Mouse (Mus musculus) forebrain, embryonic 11.5 days (tissue): ENCODE results near the gene Fbxo2. TPM values are rescaled to one million over a fixed set of nuclear protein-coding genes. Genes with fewer than 3 reads are reported as not detected.
A peak's percentile ranks its signal among the peaks of the same experiment; 100 is the strongest.

Experiments
- ATAC-seq: fragments of 200-750 bp; cut with Nextera tagmentation; replicated peaks from 2 replicates; pipeline ENCODE4 v1.8.0; 2017; ENCODE audit warnings: moderate TSS enrichment; ENCODE audit not compliant: low FRiP score
- DNase-seq: peaks from one replicate; pipeline ENCODE4 v3.0.0-alpha.2; 2017; ENCODE audit warnings: low spot score
- H3K27ac ChIP-seq: fragments of 300-500 bp; sonication (generic); 2 replicates; pipeline ENCODE4 v1.5.1; 2014; ENCODE audit warnings: low read depth, low read length
- H3K27me3 ChIP-seq: fragments of 300-500 bp; sonication (generic); 2 replicates; pipeline ENCODE4 v1.6.1; 2014; ENCODE audit warnings: mild to moderate bottlenecking, low read length, mixed read lengths; ENCODE audit not compliant: control insufficient read depth, insufficient read depth
- H3K36me3 ChIP-seq: fragments of 300-500 bp; sonication (generic); 2 replicates; pipeline ENCODE4 v1.6.1; 2014; ENCODE audit warnings: mild to moderate bottlenecking, low read length, moderate library complexity, mixed read lengths; ENCODE audit not compliant: control insufficient read depth, insufficient read depth
- H3K4me1 ChIP-seq: fragments of 300-500 bp; sonication (generic); replicated peaks from 2 replicates; pipeline ENCODE4 v1.6.1; 2014; ENCODE audit warnings: low read length, mixed read lengths; ENCODE audit not compliant: control insufficient read depth, insufficient read depth
- H3K4me2 ChIP-seq: fragments of 300-500 bp; sonication (generic); 2 replicates; pipeline ENCODE4 v1.6.1; 2014; ENCODE audit warnings: low read depth, mild to moderate bottlenecking, low read length, moderate library complexity, mixed read lengths; ENCODE audit not compliant: severe bottlenecking
- H3K4me3 ChIP-seq: fragments of 300-500 bp; sonication (generic); 2 replicates; pipeline ENCODE4 v1.5.1; 2014; ENCODE audit warnings: low read depth, low read length
- H3K9ac ChIP-seq: fragments of 300-500 bp; sonication (generic); 2 replicates; pipeline ENCODE4 v1.6.1; 2014; ENCODE audit warnings: low read length
- H3K9me3 ChIP-seq: fragments of 300-500 bp; sonication (generic); 2 replicates; pipeline ENCODE4 v1.6.1; 2016; ENCODE audit warnings: low read length, mixed read lengths; ENCODE audit not compliant: control insufficient read depth
- WGBS: fragments of 180-500 bp; shearing (Covaris S2); extraction: QIAGEN DNeasy Blood & Tissue Kit; methylation state at CpG from one replicate; pipeline ENCODE4 v1.1.7; 2014; 5-methylcytosine and 5-hydroxymethylcytosine counted together
- polyA plus RNA-seq: library from polyadenylated mRNA; unstranded; fragments of >200 nt; fragmentation: Nextera tagmentation; extraction: Ambion mirVana; gene quantifications from 2 replicates; pipeline ENCODE4 v1.2.1, GENCODE M21; 2014

The Fbxo2 gene
- polyA plus RNA-seq, 1 experiment from 2014 or later: 0.87 TPM

- Histone ChIP-seq H3K27ac (peak overlapping the region; percentile 8; the same call in 1 of the 2 replicates), H3K4me2 (no peak overlapping the region), H3K36me3 (no peaks in the 10 kb centered on the region), H3K9ac (no peak overlapping the region), H3K4me1 (peaks cover 11% of the 10 kb centered on the region; the same call in 1 of the 2 replicates), H3K9me3 (no peaks in the 10 kb centered on the region; the same call in 1 of the 2 replicates), H3K4me3 (no peak overlapping the region), H3K27me3 (no peaks in the 10 kb centered on the region)
- ATAC-seq (no peak), DNase-seq (no peak)
- WGBS: 87% methylated on average over 4 of the region's 4 CpGs
Observed at GRCm38 (mm10) chr4:148121362-148121761, 39.1 kb upstream of the Fbxo2 start.

- no peak overlapping the region for H3K4me3 ChIP-seq
- DNase-seq (peak; percentile 71), ATAC-seq (peak; percentile 86)
- WGBS: 12% methylated on average over 5 of the region's 6 CpGs
- peak overlapping the region; percentile 41; the same call in 1 of the 2 replicates for H3K27ac ChIP-seq
- H3K9ac ChIP-seq: peak overlapping the region; percentile 6; the same call in 1 of the 2 replicates
- H3K4me1 ChIP-seq: peaks cover 11% of the 10 kb centered on the region; the same call in 1 of the 2 replicates
- no peaks in the 10 kb centered on the region for H3K27me3 ChIP-seq
- no peaks in the 10 kb centered on the region for H3K36me3 ChIP-seq
- H3K4me2 ChIP-seq: no peak overlapping the region
- H3K9me3 ChIP-seq: no peaks in the 10 kb centered on the region; the same call in 1 of the 2 replicates
Observed at GRCm38 (mm10) chr4:148121982-148122693, 38.3 kb upstream of the Fbxo2 start.

- no peaks in the 10 kb centered on the region for H3K9me3 ChIP-seq
- ATAC-seq (peak; percentile 9; the same call in 1 of the 2 replicates), DNase-seq (no peak)
- peak overlapping the region; percentile 41; the same call in 1 of the 2 replicates for H3K27ac ChIP-seq
- no peak overlapping the region for H3K4me2 ChIP-seq
- H3K4me3 ChIP-seq: no peak overlapping the region
- peaks cover 11% of the 10 kb centered on the region; the same call in 1 of the 2 replicates for H3K4me1 ChIP-seq
- no peaks in the 10 kb centered on the region for H3K36me3 ChIP-seq
- peak overlapping the region; percentile 6; the same call in 1 of the 2 replicates for H3K9ac ChIP-seq
- no peaks in the 10 kb centered on the region for H3K27me3 ChIP-seq
- 68% methylated on average over 3 of the region's 3 CpGs for WGBS
Observed at GRCm38 (mm10) chr4:148122694-148123066, 37.7 kb upstream of the Fbxo2 start.

GRCm38 (mm10) chr4:148128241-148128640, 32.2 kb upstream of the Fbxo2 start:
- ATAC-seq (no peak), DNase-seq (no peak)
- H3K9ac ChIP-seq: no peak overlapping the region
- H3K4me1 ChIP-seq: peaks cover 8% of the 10 kb centered on the region; the same call in 1 of the 2 replicates
- H3K4me3 ChIP-seq: no peak overlapping the region
- no peak overlapping the region for H3K4me2 ChIP-seq
- WGBS: 52% methylated on average over 1 of the region's 1 CpGs
- H3K36me3 ChIP-seq: no peaks in the 10 kb centered on the region
- H3K27me3 ChIP-seq: peaks cover 5% of the 10 kb centered on the region; the same call in 1 of the 2 replicates
- H3K9me3 ChIP-seq: no peaks in the 10 kb centered on the region
- H3K27ac ChIP-seq: no peak overlapping the region

GRCm38 (mm10) chr4:148128672-148129071, 31.7 kb upstream of the Fbxo2 start:
- H3K4me2 ChIP-seq: no peak overlapping the region
- H3K27ac ChIP-seq: no peak overlapping the region
- H3K4me3 ChIP-seq: no peak overlapping the region
- peaks cover 5% of the 10 kb centered on the region; the same call in 1 of the 2 replicates for H3K27me3 ChIP-seq
- H3K9me3 ChIP-seq: no peaks in the 10 kb centered on the region
- ATAC-seq (no peak), DNase-seq (no peak)
- H3K4me1 ChIP-seq: peaks cover 6% of the 10 kb centered on the region; the same call in 1 of the 2 replicates
- 75% methylated on average over 2 of the region's 2 CpGs for WGBS
- no peaks in the 10 kb centered on the region for H3K36me3 ChIP-seq
- H3K9ac ChIP-seq: no peak overlapping the region

GRCm38 (mm10) chr4:148130133-148130532, 30.3 kb upstream of the Fbxo2 start, which contains the start of gene Mad2l2:
TSS of gene Mad2l2 (plus strand) at chr4:148130384.
- peak within 1 kb of the TSS; percentile 96 for H3K9ac ChIP-seq
- peaks cover 6% of the 10 kb centered on the region; the same call in 1 of the 2 replicates for H3K4me1 ChIP-seq
- H3K4me2 ChIP-seq: peak within 1 kb of the TSS; percentile 87
- H3K27me3 ChIP-seq: peaks cover 5% of the 10 kb centered on the region; the same call in 1 of the 2 replicates
- under 1% methylated on average over 16 of the region's 18 CpGs for whole genome bisulfite sequencing
- H3K9me3 ChIP-seq: no peaks in the 10 kb centered on the region
- H3K4me3 ChIP-seq: peak within 1 kb of the TSS; percentile 64
- H3K36me3 ChIP-seq: no peaks in the 10 kb centered on the region
- ATAC-seq: peak; percentile 0; the same call in 1 of the 2 replicates
- DNase-seq: no peak
- H3K27ac ChIP-seq: peak within 1 kb of the TSS; percentile 95

- Histone ChIP-seq H3K36me3 (no peaks in the 10 kb centered on the region), H3K4me3 (peak within 1 kb of the TSS; percentile 64), H3K27ac (peak within 1 kb of the TSS; percentile 95), H3K9me3 (no peaks in the 10 kb centered on the region), H3K4me2 (peak within 1 kb of the TSS; percentile 87), H3K27me3 (peaks cover 5% of the 10 kb centered on the region; the same call in 1 of the 2 replicates), H3K9ac (peak within 1 kb of the TSS; percentile 96), H3K4me1 (peaks cover 6% of the 10 kb centered on the region; the same call in 1 of the 2 replicates)
- 2% methylated on average over 83 of the region's 87 CpGs for WGBS
- peak; percentile 88 for ATAC-seq
- DNase-seq: peak; percentile 91
Observed at GRCm38 (mm10) chr4:148130561-148131413, 29.6 kb upstream of the Fbxo2 start, which contains the start of gene Draxin. TSS of gene Draxin (minus strand) at chr4:148130698.

- peak overlapping the region; percentile 64 for H3K4me3 ChIP-seq
- WGBS: under 1% methylated on average over 20 of the region's 21 CpGs
- H3K36me3 ChIP-seq: no peaks in the 10 kb centered on the region
- H3K9me3 ChIP-seq: no peaks in the 10 kb centered on the region
- peaks cover 5% of the 10 kb centered on the region; the same call in 1 of the 2 replicates for H3K27me3 ChIP-seq
- H3K4me2 ChIP-seq: peak overlapping the region; percentile 87
- H3K9ac ChIP-seq: peak overlapping the region; percentile 96
- H3K27ac ChIP-seq: peak overlapping the region; percentile 85
- H3K4me1 ChIP-seq: peaks cover 6% of the 10 kb centered on the region; the same call in 1 of the 2 replicates
- DNase-seq: peak; percentile 81
- peak; percentile 62 for ATAC-seq
Observed at GRCm38 (mm10) chr4:148131497-148132081, 28.8 kb upstream of the Fbxo2 start.
